Mouse (Mus musculus): ENCODE results near the gene Sowahc. TPM values are rescaled to one million over a fixed set of nuclear protein-coding genes. Genes with fewer than 3 reads are reported as not detected.

Sowahc gene
- polyA plus RNA-seq, 1 experiment: 9.3 TPM

GRCm38 (mm10) chr10:59265674-59266073 lies 43.9 kb downstream of the Sowahc start:
- H3K4me3 ChIP-seq (replicated peaks; ENCODE audit: extremely low read depth, low read depth, low read length): no peak overlapping the region

DNA sequence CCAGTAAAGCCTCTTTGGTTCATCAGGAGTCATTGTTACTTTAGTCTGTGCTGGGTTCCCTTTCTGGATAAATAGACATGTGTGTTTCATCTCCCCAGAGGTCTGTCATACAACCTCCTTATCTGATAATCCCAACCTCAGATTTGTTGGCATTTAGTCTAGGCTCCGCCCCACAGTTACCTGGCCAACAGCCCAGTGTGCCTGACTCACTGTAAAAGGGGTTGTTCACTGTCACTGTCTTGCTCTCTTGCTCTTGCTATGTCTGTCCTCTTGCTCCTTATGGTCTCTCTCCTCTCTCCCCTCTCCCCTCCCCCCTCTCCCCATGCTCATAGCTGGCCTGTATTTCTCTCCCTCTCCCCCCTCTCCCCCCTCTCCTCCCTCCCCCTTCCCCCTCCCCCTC lies 44.3 kb downstream of the Sowahc start:
- no peak for TF ChIP-seq POLR2A (IDR thresholded peaks at IDR 0.05; ENCODE audit: borderline replicate concordance, extremely low read depth, low read depth, low read length)
- TF ChIP-seq CTCF (IDR thresholded peaks at IDR 0.05; ENCODE audit: insufficient read depth, low read length): no peak
- DNase-seq: peak; percentile 62
- 39% methylated on average over 1 of the region's 1 CpGs for WGBS
- Histone ChIP-seq H3K4me3 (replicated peaks; ENCODE audit: extremely low read depth, low read depth, low read length) (no peak overlapping the region), H3K4me1 (ENCODE audit: control insufficient read depth, insufficient read depth, low read length) (peaks cover 17% of the 10 kb centered on the region)

More at GRCm38 (mm10) chr10:59265674-59266073, 43.9 kb downstream of the Sowahc start:
- WGBS: 6% methylated on average over 4 of the region's 4 CpGs
- H3K4me1 ChIP-seq (ENCODE audit: control insufficient read depth, insufficient read depth, low read length): peaks cover 17% of the 10 kb centered on the region
- peak; percentile 41; the same call in 1 of the 2 replicates for TF ChIP-seq POLR2A (IDR thresholded peaks at IDR 0.05; ENCODE audit: borderline replicate concordance, extremely low read depth, low read depth, low read length)
- TF ChIP-seq CTCF (IDR thresholded peaks at IDR 0.05; ENCODE audit: insufficient read depth, low read length): no peak
- DNase-seq: no peak

DNA sequence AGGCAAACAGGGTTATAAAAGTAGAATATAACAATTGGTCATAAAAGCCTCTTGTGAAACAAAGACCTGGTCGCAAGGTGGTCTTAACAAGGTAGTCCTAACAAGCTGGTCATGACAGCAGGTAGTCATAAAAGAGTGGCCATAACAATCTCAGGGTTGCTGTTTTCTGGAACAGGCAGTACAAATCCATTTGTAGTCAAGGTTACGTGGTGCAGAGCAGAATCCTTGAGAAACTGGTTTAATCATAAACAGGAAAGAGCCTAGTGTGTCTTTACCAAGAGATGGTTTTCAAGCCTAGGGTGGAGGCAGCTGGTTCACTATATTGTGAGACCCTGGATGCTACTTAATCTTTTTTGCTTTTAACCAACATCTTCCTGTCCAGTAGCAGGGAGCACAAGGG lies 45.5 kb downstream of the Sowahc start:
- WGBS: 72% methylated on average over 2 of the region's 2 CpGs
- no peak for DNase-seq
- Histone ChIP-seq H3K4me1 (ENCODE audit: control insufficient read depth, insufficient read depth, low read length) (peaks cover 15% of the 10 kb centered on the region), H3K4me3 (replicated peaks; ENCODE audit: extremely low read depth, low read depth, low read length) (no peak overlapping the region)
- no peak for TF ChIP-seq POLR2A (IDR thresholded peaks at IDR 0.05; ENCODE audit: borderline replicate concordance, extremely low read depth, low read depth, low read length)
- no peak for TF ChIP-seq CTCF (IDR thresholded peaks at IDR 0.05; ENCODE audit: insufficient read depth, low read length)

DNA sequence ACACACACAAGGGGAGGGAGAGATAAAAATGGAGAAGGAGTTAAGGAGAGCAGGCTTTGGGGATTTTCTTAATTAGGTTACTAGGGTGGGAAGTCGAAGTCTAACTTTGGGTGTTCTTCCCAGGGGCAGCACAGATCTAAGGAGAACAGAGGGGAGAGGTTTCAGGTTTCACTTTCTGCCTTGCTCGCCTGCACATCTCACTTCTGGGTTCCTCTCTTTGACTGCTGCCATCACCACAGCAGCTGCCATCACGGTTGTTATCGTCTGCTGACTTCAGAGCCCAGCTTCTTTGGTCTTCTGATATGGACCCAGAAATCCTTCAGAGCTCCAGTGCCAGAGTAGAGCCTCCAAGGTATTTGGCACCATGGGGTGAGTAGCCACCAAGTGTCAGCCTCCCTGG lies 46.4 kb downstream of the Sowahc start:
- no peak for DNase-seq
- Histone ChIP-seq H3K4me3 (replicated peaks; ENCODE audit: extremely low read depth, low read depth, low read length) (no peak overlapping the region), H3K4me1 (ENCODE audit: control insufficient read depth, insufficient read depth, low read length) (peaks cover 10% of the 10 kb centered on the region)
- TF ChIP-seq POLR2A (IDR thresholded peaks at IDR 0.05; ENCODE audit: borderline replicate concordance, extremely low read depth, low read depth, low read length) (no peak), CTCF (IDR thresholded peaks at IDR 0.05; ENCODE audit: insufficient read depth, low read length) (no peak)
- 64% methylated on average over 4 of the region's 4 CpGs for WGBS

DNA sequence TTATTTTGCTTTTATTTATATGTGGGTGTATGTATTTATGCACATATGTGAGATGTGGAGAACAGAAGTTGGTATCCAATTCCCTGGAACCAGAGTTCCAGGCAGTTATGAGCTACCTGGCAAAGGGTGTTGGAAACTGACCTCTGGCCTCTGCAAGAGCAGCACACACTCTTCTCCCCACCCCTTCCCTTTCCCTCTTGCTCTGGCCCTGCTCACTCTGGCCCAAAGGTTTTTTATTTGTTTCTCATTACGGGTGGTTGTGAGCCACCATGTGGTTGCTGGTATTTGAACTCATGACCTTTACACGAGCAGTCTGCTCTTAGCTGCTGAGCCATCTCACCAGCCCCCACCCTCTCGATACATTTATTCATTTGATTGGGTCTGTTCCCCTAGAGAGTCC lies 47.0 kb downstream of the Sowahc start:
- DNase-seq: no peak
- Histone ChIP-seq H3K4me1 (ENCODE audit: control insufficient read depth, insufficient read depth, low read length) (peaks cover 10% of the 10 kb centered on the region), H3K4me3 (replicated peaks; ENCODE audit: extremely low read depth, low read depth, low read length) (no peak overlapping the region)
- WGBS: 58% methylated on average over 3 of the region's 3 CpGs
- TF ChIP-seq CTCF (IDR thresholded peaks at IDR 0.05; ENCODE audit: insufficient read depth, low read length) (no peak), POLR2A (IDR thresholded peaks at IDR 0.05; ENCODE audit: borderline replicate concordance, extremely low read depth, low read depth, low read length) (no peak)

- WGBS: 93% methylated on average over 5 of the region's 5 CpGs
- TF ChIP-seq CTCF (IDR thresholded peaks at IDR 0.05; ENCODE audit: insufficient read depth, low read length) (no peak), POLR2A (IDR thresholded peaks at IDR 0.05; ENCODE audit: borderline replicate concordance, extremely low read depth, low read depth, low read length) (no peak)
- no peak overlapping the region for H3K4me3 ChIP-seq (replicated peaks; ENCODE audit: extremely low read depth, low read depth, low read length)
These were observed 54.0 kb downstream of the Sowahc start for GRCm38 (mm10) chr10:59275745-59276144.

More at GRCm38 (mm10) chr10:59275745-59276144, 54.0 kb downstream of the Sowahc start:
- no peaks in the 10 kb centered on the region; the same call in 1 of the 2 replicates for H3K4me1 ChIP-seq (ENCODE audit: control insufficient read depth, insufficient read depth, low read length)
- DNase-seq: no peak

Other genes with a start within 250 kb of the Sowahc start
- 7.0 and 9.2 TPM in 2 replicates for gene Sept10, start 106 bp upstream of the Sowahc start, polyA plus RNA-seq (2012; rRNA removed)
- 17.4 and 21.9 TPM in 2 replicates for gene P4ha1, start 101.3 kb downstream of the Sowahc start, polyA plus RNA-seq (2012; rRNA removed)
- 2.3 TPM in 2 replicates for gene Gm10273, start 173.7 kb downstream of the Sowahc start, polyA plus RNA-seq (2012; rRNA removed)
- 0.41 TPM in 1 of 2 replicates, not detected in the other for gene Pla2g12b, start 181.7 kb downstream of the Sowahc start, polyA plus RNA-seq (2012; rRNA removed)
- gene Oit3, start 219.8 kb downstream of the Sowahc start, polyA plus RNA-seq (2012; rRNA removed): 0.78 and 2.0 TPM in 2 replicates